Mouse (Mus musculus): ENCODE results near the gene Gnat1. TPM values are rescaled to one million over a fixed set of nuclear protein-coding genes. Genes with fewer than 3 reads are reported as not detected.

Gene Gnat1
- polyA plus RNA-seq, 1 experiment from 2014 or later: 1.3 TPM

- Histone ChIP-seq H3K4me3 (replicated peaks; ENCODE audit: low read length) (no peak overlapping the region), H3K9me3 (ENCODE audit: control insufficient read depth, low read length) (no peaks in the 10 kb centered on the region), H3K4me1 (replicated peaks; ENCODE audit: control insufficient read depth, insufficient read depth, low read length) (peaks cover 10% of the 10 kb centered on the region; the same call in 1 of the 2 replicates), H3K36me3 (replicated peaks; ENCODE audit: control insufficient read depth, insufficient read depth) (no peaks in the 10 kb centered on the region), H3K4me2 (replicated peaks) (peak overlapping the region; percentile 69), H3K27ac (no peak overlapping the region), H3K27me3 (ENCODE audit: control insufficient read depth, insufficient read depth, low read length) (no peaks in the 10 kb centered on the region), H3K9ac (peak overlapping the region; percentile 66)
- ATAC-seq (ENCODE audit: low FRiP score) (peak; percentile 12; the same call in 1 of the 2 replicates), DNase-seq (ENCODE audit: low spot score) (no peak)
- WGBS: 54% methylated on average over 7 of the region's 7 CpGs
Measured at GRCm38 (mm10) chr9:107645153-107645510, 34.4 kb downstream of the Gnat1 start.

DNA sequence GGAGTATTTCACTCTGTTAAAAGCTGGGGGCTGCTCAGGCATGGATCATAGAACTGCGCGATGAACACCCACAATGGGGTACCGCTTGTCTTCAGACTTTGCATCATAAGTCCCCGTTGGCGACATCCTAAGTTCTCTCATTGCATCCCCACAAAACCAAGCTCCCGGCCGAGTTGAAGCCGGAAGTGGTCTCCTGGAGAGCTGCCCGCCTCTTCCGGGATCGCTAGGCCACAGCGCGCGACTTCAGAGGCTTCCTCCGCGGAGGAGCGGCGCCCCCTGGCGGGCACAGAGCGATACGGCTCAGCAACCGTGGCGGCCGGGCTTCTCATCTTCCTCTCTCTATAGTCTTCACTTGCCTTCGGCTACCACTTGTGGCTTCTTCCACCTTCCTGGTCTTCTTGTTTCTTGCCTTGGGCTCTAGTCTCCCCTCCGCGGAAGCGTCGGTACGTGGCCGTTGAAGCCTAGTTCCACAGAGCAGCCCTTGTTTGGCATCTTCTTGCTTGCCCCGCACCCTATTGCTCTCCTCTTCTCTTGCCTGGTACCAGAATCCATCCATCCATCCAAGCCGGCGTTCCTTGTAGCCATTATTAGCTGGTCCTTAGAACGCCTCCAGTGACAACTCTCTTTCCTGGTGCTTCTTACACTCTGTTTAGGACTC lies 34.9 kb downstream of the Gnat1 start:
- Histone ChIP-seq H3K4me1 (replicated peaks; ENCODE audit: control insufficient read depth, insufficient read depth, low read length) (peaks cover 10% of the 10 kb centered on the region; the same call in 1 of the 2 replicates), H3K4me3 (replicated peaks; ENCODE audit: low read length) (peak overlapping the region; percentile 33), H3K36me3 (replicated peaks; ENCODE audit: control insufficient read depth, insufficient read depth) (no peaks in the 10 kb centered on the region), H3K9ac (peak overlapping the region; percentile 66), H3K27ac (peak overlapping the region; percentile 71), H3K4me2 (replicated peaks) (peak overlapping the region; percentile 69), H3K27me3 (ENCODE audit: control insufficient read depth, insufficient read depth, low read length) (no peaks in the 10 kb centered on the region), H3K9me3 (ENCODE audit: control insufficient read depth, low read length) (no peaks in the 10 kb centered on the region)
- 5% methylated on average over 35 of the region's 35 CpGs for WGBS
- DNase-seq (ENCODE audit: low spot score) (peak; percentile 95), ATAC-seq (ENCODE audit: low FRiP score) (peak; percentile 74)

DNA sequence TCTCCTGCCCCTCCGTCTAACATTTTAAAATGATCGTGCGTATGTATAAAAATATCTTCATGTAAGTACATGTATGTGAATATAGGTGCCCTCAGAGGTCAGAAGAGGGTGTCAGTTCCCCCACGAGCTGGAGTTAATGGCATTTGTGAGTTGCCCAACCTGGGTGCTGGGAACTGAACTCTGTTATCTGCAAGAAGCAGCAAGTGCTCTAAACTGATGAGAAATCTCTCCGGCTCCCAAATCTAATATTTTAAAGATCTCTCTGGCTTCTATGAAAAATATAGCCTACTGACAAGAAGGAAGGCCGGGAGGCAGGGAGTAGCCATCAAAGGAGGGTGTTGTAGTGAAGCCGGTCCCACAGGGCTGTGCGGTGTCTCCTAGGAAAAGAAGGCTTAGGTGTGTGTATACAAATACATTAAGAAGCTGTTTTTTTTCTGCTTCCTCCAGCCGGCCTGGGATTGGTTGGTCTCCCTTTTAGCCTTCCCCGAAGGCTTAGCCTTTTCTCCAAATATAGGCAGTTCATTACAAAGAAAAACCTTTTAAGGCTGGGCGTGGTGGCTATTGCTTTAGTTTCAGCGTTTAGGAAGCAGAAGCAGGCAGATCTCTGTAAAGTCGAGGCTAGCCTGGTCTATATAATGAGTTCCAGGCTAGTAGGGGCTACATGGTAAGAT lies 35.8 kb downstream of the Gnat1 start:
- ATAC-seq (ENCODE audit: low FRiP score) (no peak), DNase-seq (ENCODE audit: low spot score) (no peak)
- Histone ChIP-seq H3K4me2 (replicated peaks) (peak overlapping the region; percentile 69; the same call in 1 of the 2 replicates), H3K4me3 (replicated peaks; ENCODE audit: low read length) (no peak overlapping the region), H3K4me1 (replicated peaks; ENCODE audit: control insufficient read depth, insufficient read depth, low read length) (peaks cover 10% of the 10 kb centered on the region; the same call in 1 of the 2 replicates), H3K36me3 (replicated peaks; ENCODE audit: control insufficient read depth, insufficient read depth) (no peaks in the 10 kb centered on the region), H3K9ac (no peak overlapping the region), H3K27ac (no peak overlapping the region), H3K9me3 (ENCODE audit: control insufficient read depth, low read length) (no peaks in the 10 kb centered on the region), H3K27me3 (ENCODE audit: control insufficient read depth, insufficient read depth, low read length) (no peaks in the 10 kb centered on the region)
- WGBS: 94% methylated on average over 13 of the region's 13 CpGs

- Histone ChIP-seq H3K9me3 (ENCODE audit: control insufficient read depth, low read length) (no peaks in the 10 kb centered on the region), H3K4me3 (replicated peaks; ENCODE audit: low read length) (no peak overlapping the region), H3K36me3 (replicated peaks; ENCODE audit: control insufficient read depth, insufficient read depth) (no peaks in the 10 kb centered on the region), H3K27ac (no peak overlapping the region), H3K4me2 (replicated peaks) (no peak overlapping the region), H3K4me1 (replicated peaks; ENCODE audit: control insufficient read depth, insufficient read depth, low read length) (peaks cover 20% of the 10 kb centered on the region), H3K27me3 (ENCODE audit: control insufficient read depth, insufficient read depth, low read length) (no peaks in the 10 kb centered on the region), H3K9ac (no peak overlapping the region)
- 36% methylated on average over 8 of the region's 8 CpGs for WGBS
- ATAC-seq (ENCODE audit: low FRiP score) (no peak), DNase-seq (ENCODE audit: low spot score) (no peak)
Measured at GRCm38 (mm10) chr9:107641666-107642065, 37.8 kb downstream of the Gnat1 start.

- DNase-seq (ENCODE audit: low spot score): no peak
- Histone ChIP-seq H3K9me3 (ENCODE audit: control insufficient read depth, low read length) (no peaks in the 10 kb centered on the region), H3K27me3 (ENCODE audit: control insufficient read depth, insufficient read depth, low read length) (no peaks in the 10 kb centered on the region), H3K27ac (no peak overlapping the region), H3K4me1 (replicated peaks; ENCODE audit: control insufficient read depth, insufficient read depth, low read length) (peaks cover 27% of the 10 kb centered on the region), H3K36me3 (replicated peaks; ENCODE audit: control insufficient read depth, insufficient read depth) (no peaks in the 10 kb centered on the region), H3K4me3 (replicated peaks; ENCODE audit: low read length) (no peak overlapping the region), H3K9ac (no peak overlapping the region), H3K4me2 (replicated peaks) (no peak overlapping the region)
- no peak for ATAC-seq (ENCODE audit: low FRiP score)
- 40% methylated on average over 8 of the region's 8 CpGs for WGBS
Measured at GRCm38 (mm10) chr9:107640257-107640772, 39.2 kb downstream of the Gnat1 start.

- ATAC-seq (ENCODE audit: low FRiP score) (peak; percentile 44), DNase-seq (ENCODE audit: low spot score) (peak; percentile 72)
- H3K9ac ChIP-seq: no peak overlapping the region
- H3K4me3 ChIP-seq (replicated peaks; ENCODE audit: low read length): no peak overlapping the region
- no peaks in the 10 kb centered on the region for H3K9me3 ChIP-seq (ENCODE audit: control insufficient read depth, low read length)
- 7% methylated on average over 7 of the region's 7 CpGs for WGBS
- no peaks in the 10 kb centered on the region for H3K36me3 ChIP-seq (replicated peaks; ENCODE audit: control insufficient read depth, insufficient read depth)
- peak overlapping the region; percentile 12; the same call in 1 of the 2 replicates for H3K4me2 ChIP-seq (replicated peaks)
- H3K27ac ChIP-seq: peak overlapping the region; percentile 64
- peaks cover 28% of the 10 kb centered on the region for H3K4me1 ChIP-seq (replicated peaks; ENCODE audit: control insufficient read depth, insufficient read depth, low read length)
- no peaks in the 10 kb centered on the region for H3K27me3 ChIP-seq (ENCODE audit: control insufficient read depth, insufficient read depth, low read length)
Measured at GRCm38 (mm10) chr9:107637070-107637469, 42.4 kb downstream of the Gnat1 start.

GRCm38 (mm10) chr9:107635279-107636028 lies 44.1 kb downstream of the Gnat1 start, which contains the start of gene Gnai2:
Gene Gnai2 (minus strand): TSS chr9:107635367.
- DNase-seq (ENCODE audit: low spot score): peak; percentile 90
- WGBS: 2% methylated on average over 36 of the region's 38 CpGs
- H3K4me1 ChIP-seq (replicated peaks; ENCODE audit: control insufficient read depth, insufficient read depth, low read length): peaks cover 43% of the 10 kb centered on the region
- ATAC-seq (ENCODE audit: low FRiP score): peak; percentile 91
- peak within 1 kb of the TSS; percentile 69 for H3K4me3 ChIP-seq (replicated peaks; ENCODE audit: low read length)
- H3K9ac ChIP-seq: peak within 1 kb of the TSS; percentile 82
- peak within 1 kb of the TSS; percentile 93 for H3K27ac ChIP-seq
- no peaks in the 10 kb centered on the region for H3K36me3 ChIP-seq (replicated peaks; ENCODE audit: control insufficient read depth, insufficient read depth)
- peak within 1 kb of the TSS; percentile 98 for H3K4me2 ChIP-seq (replicated peaks)
- no peaks in the 10 kb centered on the region for H3K27me3 ChIP-seq (ENCODE audit: control insufficient read depth, insufficient read depth, low read length)
- H3K9me3 ChIP-seq (ENCODE audit: control insufficient read depth, low read length): no peaks in the 10 kb centered on the region

- H3K4me2 ChIP-seq (replicated peaks): peak overlapping the region; percentile 98
- H3K27ac ChIP-seq: peak overlapping the region; percentile 93
- H3K9me3 ChIP-seq (ENCODE audit: control insufficient read depth, low read length): no peaks in the 10 kb centered on the region
- H3K4me3 ChIP-seq (replicated peaks; ENCODE audit: low read length): peak overlapping the region; percentile 69
- H3K27me3 ChIP-seq (ENCODE audit: control insufficient read depth, insufficient read depth, low read length): no peaks in the 10 kb centered on the region
- peak; percentile 32 for DNase-seq (ENCODE audit: low spot score)
- peaks cover 51% of the 10 kb centered on the region for H3K4me1 ChIP-seq (replicated peaks; ENCODE audit: control insufficient read depth, insufficient read depth, low read length)
- WGBS: under 1% methylated on average over 34 of the region's 35 CpGs
- peak overlapping the region; percentile 82 for H3K9ac ChIP-seq
- no peaks in the 10 kb centered on the region for H3K36me3 ChIP-seq (replicated peaks; ENCODE audit: control insufficient read depth, insufficient read depth)
- no peak for ATAC-seq (ENCODE audit: low FRiP score)
Measured at GRCm38 (mm10) chr9:107634406-107635278, 44.9 kb downstream of the Gnat1 start.
